Mouse (Mus musculus): ENCODE measurements around the gene Asb2. TPM values are rescaled to one million over a fixed set of nuclear protein-coding genes. Genes with fewer than 3 reads are reported as not detected.

The Asb2 gene
- polyA plus RNA-seq, 1 experiment from 2014 or later = 164 TPM

Other genes with a start within 250 kb of the Asb2 start
- 0.19 TPM in 1 of 2 replicates, not detected in the other for gene Prima1, start 113.9 kb downstream of the Asb2 start, polyA plus RNA-seq (2015; fragmentation: Nextera tagmentation; extraction: Ambion mirVana)
- not detected in 2 replicates for gene Fam181a, start 45.0 kb downstream of the Asb2 start, polyA plus RNA-seq (2015; fragmentation: Nextera tagmentation; extraction: Ambion mirVana)
- gene Otub2, start 32.7 kb upstream of the Asb2 start, polyA plus RNA-seq (2015; fragmentation: Nextera tagmentation; extraction: Ambion mirVana) = 13.8 and 15.8 TPM in 2 replicates
- gene 9330161L09Rik, start 51.8 kb upstream of the Asb2 start, polyA plus RNA-seq (2015; fragmentation: Nextera tagmentation; extraction: Ambion mirVana) = 0.39 and 0.60 TPM in 2 replicates
- 77.4 and 78.3 TPM in 2 replicates for gene Ddx24, start 69.8 kb upstream of the Asb2 start, polyA plus RNA-seq (2015; fragmentation: Nextera tagmentation; extraction: Ambion mirVana)
- gene Ifi27, start 78.2 kb upstream of the Asb2 start, polyA plus RNA-seq (2015; fragmentation: Nextera tagmentation; extraction: Ambion mirVana) = 32.9 and 33.9 TPM in 2 replicates
- 10.6 and 11.5 TPM in 2 replicates for gene Ifi27l2a, start 87.7 kb upstream of the Asb2 start, polyA plus RNA-seq (2015; fragmentation: Nextera tagmentation; extraction: Ambion mirVana)
- not detected in 2 replicates for gene Ifi27l2b, start 101.2 kb upstream of the Asb2 start, polyA plus RNA-seq (2015; fragmentation: Nextera tagmentation; extraction: Ambion mirVana)
- gene Ppp4r4, start 176.3 kb upstream of the Asb2 start, polyA plus RNA-seq (2015; fragmentation: Nextera tagmentation; extraction: Ambion mirVana) = 0.19 and 0.31 TPM in 2 replicates